Mouse (Mus musculus) limb, embryonic 11.5 days (tissue): ENCODE results near the gene Reep3. TPM values are rescaled to one million over a fixed set of nuclear protein-coding genes. Genes with fewer than 3 reads are reported as not detected.

Experiments
- ATAC-seq: fragments of 200-750 bp; cut with Nextera tagmentation; 2 replicates; pipeline ENCODE4 v1.8.0; 2017; ENCODE audit warnings: low read depth; ENCODE audit not compliant: insufficient number of reproducible peaks, low FRiP score, low TSS enrichment
- DNase-seq: peaks from one replicate; pipeline ENCODE4 v3.0.0-alpha.2; 2015; ENCODE audit warnings: low spot score
- H3K27ac ChIP-seq: fragments of 300-500 bp; sonication (generic); replicated peaks from 2 replicates; pipeline ENCODE4 v1.5.1; 2014; ENCODE audit warnings: low read depth, mild to moderate bottlenecking, low read length
- H3K27me3 ChIP-seq: fragments of 300-500 bp; sonication (generic); 2 replicates; pipeline ENCODE4 v1.6.1; 2014; ENCODE audit warnings: mild to moderate bottlenecking, low read length, mixed read lengths; ENCODE audit not compliant: control insufficient read depth, insufficient read depth
- H3K36me3 ChIP-seq: fragments of 300-500 bp; sonication (generic); 2 replicates; pipeline ENCODE4 v1.6.1; 2014; ENCODE audit warnings: mild to moderate bottlenecking, low read length, moderate library complexity, mixed read lengths; ENCODE audit not compliant: control insufficient read depth, insufficient read depth
- H3K4me1 ChIP-seq: fragments of 300-500 bp; sonication (generic); 2 replicates; pipeline ENCODE4 v1.6.1; 2014; ENCODE audit warnings: low read length, mixed read lengths; ENCODE audit not compliant: control insufficient read depth, insufficient read depth
- H3K4me2 ChIP-seq: fragments of 300-500 bp; sonication (generic); 2 replicates; pipeline ENCODE4 v1.6.1; 2014; ENCODE audit warnings: low read depth, mild to moderate bottlenecking, moderate library complexity; ENCODE audit not compliant: severe bottlenecking
- H3K4me3 ChIP-seq: fragments of 300-500 bp; sonication (generic); 2 replicates; pipeline ENCODE4 v1.5.1; 2014; ENCODE audit warnings: low read depth, low read length
- H3K9ac ChIP-seq: fragments of 300-500 bp; sonication (generic); 2 replicates; pipeline ENCODE4 v1.6.1; 2014; ENCODE audit warnings: mild to moderate bottlenecking, low read length
- H3K9me3 ChIP-seq: fragments of 300-500 bp; sonication (generic); 2 replicates; pipeline ENCODE4 v1.6.1; 2016; ENCODE audit warnings: low read length; ENCODE audit not compliant: control insufficient read depth
- WGBS: fragments of 180-500 bp; shearing (Covaris S2); extraction: QIAGEN DNeasy Blood & Tissue Kit; methylation state at CpG from one replicate; pipeline ENCODE4 v1.1.7; 2014; 5-methylcytosine and 5-hydroxymethylcytosine counted together
- polyA plus RNA-seq: library from polyadenylated mRNA; unstranded; fragments of >200 nt; fragmentation: Nextera tagmentation; extraction: Ambion mirVana; gene quantifications from 2 replicates; pipeline ENCODE4 v1.2.1, GENCODE M21; 2014

The Reep3 gene
- polyA plus RNA-seq, 1 experiment from 2014 or later: 21.7 TPM

- H3K27me3 ChIP-seq: no peaks in the 10 kb centered on the region
- no peak overlapping the region for H3K9ac ChIP-seq
- H3K9me3 ChIP-seq: no peaks in the 10 kb centered on the region
- no peak for DNase-seq
- ATAC-seq: no peak
- H3K4me2 ChIP-seq: no peak overlapping the region
- WGBS: 90% methylated on average over 23 of the region's 23 CpGs
- H3K4me3 ChIP-seq: no peak overlapping the region
- H3K36me3 ChIP-seq: no peaks in the 10 kb centered on the region
- H3K4me1 ChIP-seq: no peaks in the 10 kb centered on the region; the same call in 1 of the 2 replicates
- H3K27ac ChIP-seq: no peak overlapping the region
Observed at GRCm38 (mm10) chr10:66970336-66971115, 126.2 kb downstream of the Reep3 start.

- Histone ChIP-seq H3K4me2 (no peak overlapping the region), H3K27me3 (no peaks in the 10 kb centered on the region), H3K4me1 (no peaks in the 10 kb centered on the region; the same call in 1 of the 2 replicates), H3K9me3 (no peaks in the 10 kb centered on the region), H3K9ac (no peak overlapping the region), H3K4me3 (no peak overlapping the region), H3K36me3 (no peaks in the 10 kb centered on the region), H3K27ac (no peak overlapping the region)
- WGBS: 16% methylated on average over 2 of the region's 2 CpGs
- ATAC-seq: no peak
- DNase-seq: no peak
Observed at GRCm38 (mm10) chr10:66969581-66969980, 127.2 kb downstream of the Reep3 start.

GRCm38 (mm10) chr10:66969081-66969480 lies 127.7 kb downstream of the Reep3 start:
- H3K27me3 ChIP-seq: no peaks in the 10 kb centered on the region
- no peak for ATAC-seq
- no peak overlapping the region for H3K4me2 ChIP-seq
- no peak for DNase-seq
- no peaks in the 10 kb centered on the region for H3K9me3 ChIP-seq
- H3K9ac ChIP-seq: no peak overlapping the region
- no peak overlapping the region for H3K4me3 ChIP-seq
- H3K27ac ChIP-seq: no peak overlapping the region
- no peaks in the 10 kb centered on the region for H3K36me3 ChIP-seq
- no peaks in the 10 kb centered on the region; the same call in 1 of the 2 replicates for H3K4me1 ChIP-seq
- 81% methylated on average over 5 of the region's 5 CpGs for WGBS

GRCm38 (mm10) chr10:66968541-66968940 lies 128.2 kb downstream of the Reep3 start:
- Histone ChIP-seq H3K36me3 (no peaks in the 10 kb centered on the region), H3K4me3 (no peak overlapping the region), H3K9me3 (no peaks in the 10 kb centered on the region), H3K27ac (no peak overlapping the region), H3K4me2 (no peak overlapping the region), H3K4me1 (no peaks in the 10 kb centered on the region; the same call in 1 of the 2 replicates), H3K27me3 (no peaks in the 10 kb centered on the region), H3K9ac (no peak overlapping the region)
- ATAC-seq (no peak), DNase-seq (peak; percentile 37)
- 46% methylated on average over 4 of the region's 4 CpGs for WGBS

GRCm38 (mm10) chr10:66966391-66967109 lies 130.2 kb downstream of the Reep3 start:
- peak; percentile 50 for DNase-seq
- H3K36me3 ChIP-seq: no peaks in the 10 kb centered on the region

GRCm38 (mm10) chr10:66960136-66960535 lies 136.6 kb downstream of the Reep3 start:
- Histone ChIP-seq H3K4me3 (no peak overlapping the region), H3K4me2 (no peak overlapping the region), H3K27ac (no peak overlapping the region), H3K9ac (no peak overlapping the region), H3K9me3 (no peaks in the 10 kb centered on the region), H3K36me3 (no peaks in the 10 kb centered on the region), H3K4me1 (no peaks in the 10 kb centered on the region), H3K27me3 (no peaks in the 10 kb centered on the region)
- no peak for DNase-seq
- no peak for ATAC-seq
- WGBS: 85% methylated on average over 8 of the region's 8 CpGs

More at GRCm38 (mm10) chr10:66966391-66967109, 130.2 kb downstream of the Reep3 start:
- 48% methylated on average over 9 of the region's 9 CpGs for WGBS
- no peaks in the 10 kb centered on the region for H3K4me1 ChIP-seq
- no peak overlapping the region for H3K4me3 ChIP-seq
- no peaks in the 10 kb centered on the region for H3K27me3 ChIP-seq
- no peak overlapping the region for H3K4me2 ChIP-seq
- H3K27ac ChIP-seq: 0 out of 2 replicates have a peak overlapping the region, but pooled peaks have one; percentile 23
- no peak overlapping the region for H3K9ac ChIP-seq
- no peaks in the 10 kb centered on the region for H3K9me3 ChIP-seq
- no peak for ATAC-seq

Other genes starting within 250 kb of the Reep3 start
- gene Jmjd1c, start 820 bp downstream of the Reep3 start, polyA plus RNA-seq: 41.6 and 43.0 TPM in 2 replicates
- 45.8 and 48.0 TPM in 2 replicates for gene Nrbf2, start 188.4 kb upstream of the Reep3 start, polyA plus RNA-seq